Mouse (Mus musculus) kidney, adult 11 months (tissue): Measurements from ENCODE around the gene Pitpnm3.

ENCODE experiments used
- DNase-seq: peaks from one replicate; pipeline ENCODE4 v3.0.0; 2022

Gene Pitpnm3

DNA sequence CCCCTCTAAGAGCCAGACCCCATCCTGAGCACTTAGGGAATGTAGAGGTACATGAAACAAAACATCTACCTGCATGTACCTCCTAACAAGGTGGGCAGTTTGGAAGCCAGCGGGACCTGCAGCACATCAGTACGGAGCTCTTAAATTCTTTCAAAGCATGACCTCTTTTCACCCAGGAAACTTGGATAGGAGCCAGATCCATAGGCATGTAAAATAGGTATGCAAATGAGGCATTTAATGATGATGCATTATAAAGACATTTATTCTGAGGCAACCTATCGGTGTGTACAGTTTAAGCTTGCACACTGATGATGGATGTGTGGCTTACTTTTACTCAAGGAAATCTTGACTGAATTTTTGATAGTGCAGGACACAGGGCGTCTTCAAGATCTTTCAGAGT lies 120.9 kb downstream of the Pitpnm3 start:
- no peak for DNase-seq

DNA sequence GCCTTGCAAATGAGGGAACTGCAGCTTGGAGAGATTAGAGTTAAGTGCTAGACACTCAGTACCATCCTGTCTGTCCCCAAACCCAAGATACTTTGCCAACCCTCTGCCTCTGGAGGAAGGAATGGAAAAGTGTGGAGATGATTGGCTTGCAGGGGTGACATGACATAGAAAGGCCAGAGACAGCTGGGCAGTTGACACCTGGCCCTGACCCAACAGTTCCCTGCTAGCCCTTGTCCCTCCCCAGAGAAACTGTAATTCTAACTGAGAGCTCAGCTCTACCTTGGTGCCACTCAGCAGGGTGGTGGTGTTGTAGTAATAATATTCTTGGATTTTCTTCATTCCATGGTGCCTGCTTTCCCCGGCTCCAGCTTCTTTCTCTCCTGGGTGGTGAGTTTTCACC lies 123.6 kb downstream of the Pitpnm3 start:
- DNase-seq = no peak

DNA sequence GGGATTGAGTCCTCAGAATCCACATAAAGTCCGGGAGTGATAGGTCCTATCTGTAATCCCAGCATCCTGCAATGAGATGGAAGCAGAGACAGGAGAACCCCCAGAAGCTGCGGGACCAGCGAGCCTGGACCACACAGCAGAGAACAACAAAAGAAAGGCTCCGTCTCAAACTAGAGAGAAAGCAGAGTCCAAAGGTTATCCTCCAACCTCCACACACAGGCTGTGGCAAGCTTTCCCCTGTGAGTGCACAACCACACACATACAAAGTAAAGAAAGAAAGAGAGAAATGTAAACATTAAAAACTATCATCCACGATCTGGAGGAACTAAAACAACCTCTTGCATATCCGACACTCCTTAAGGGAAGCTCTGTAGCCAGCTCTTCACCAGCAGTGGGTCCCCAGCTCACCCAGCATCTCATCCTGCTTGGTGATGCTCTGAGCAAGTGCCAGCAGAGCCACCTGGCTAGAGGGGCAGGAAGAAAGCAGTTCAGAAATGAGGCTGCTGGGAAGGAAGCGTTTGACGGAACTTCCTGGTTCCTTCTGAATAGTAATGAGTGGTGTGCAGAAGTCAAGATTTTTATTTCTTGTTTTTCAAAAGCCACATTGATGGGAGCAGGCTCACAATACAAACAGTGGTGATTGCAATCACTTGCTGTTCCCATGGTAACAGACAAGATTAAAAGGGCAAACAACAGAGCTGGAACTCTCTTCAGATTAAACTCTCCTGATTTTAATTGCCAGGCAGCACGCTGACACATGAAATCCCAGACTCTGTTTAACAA lies 124.4 kb downstream of the Pitpnm3 start:
- DNase-seq = no peak

DNA sequence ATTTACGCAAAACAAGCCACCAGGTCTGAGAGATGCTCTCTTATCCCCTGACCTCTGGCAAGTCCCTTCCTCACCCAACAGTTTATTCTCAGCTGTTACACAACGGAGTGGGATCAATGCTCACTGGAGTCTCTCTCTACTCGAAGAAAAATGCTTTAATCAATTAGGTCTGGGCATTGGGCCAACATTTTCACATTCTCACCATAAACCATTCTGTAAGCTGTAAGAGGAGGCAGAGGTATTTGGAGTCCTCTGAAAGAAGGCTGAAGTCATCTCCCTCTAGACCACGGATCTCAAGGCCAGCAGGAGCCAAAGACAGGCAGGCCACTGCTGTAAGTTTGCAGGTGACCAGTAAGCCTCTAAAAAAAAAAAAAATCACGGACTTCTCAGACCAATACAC lies 125.2 kb downstream of the Pitpnm3 start:
- no peak for DNase-seq

GRCm38 (mm10) chr11:72005547-72005946 lies 130.0 kb downstream of the Pitpnm3 start:
- DNase-seq = no peak

GRCm38 (mm10) chr11:72003171-72003570 lies 132.4 kb downstream of the Pitpnm3 start:
- DNase-seq = no peak

DNA sequence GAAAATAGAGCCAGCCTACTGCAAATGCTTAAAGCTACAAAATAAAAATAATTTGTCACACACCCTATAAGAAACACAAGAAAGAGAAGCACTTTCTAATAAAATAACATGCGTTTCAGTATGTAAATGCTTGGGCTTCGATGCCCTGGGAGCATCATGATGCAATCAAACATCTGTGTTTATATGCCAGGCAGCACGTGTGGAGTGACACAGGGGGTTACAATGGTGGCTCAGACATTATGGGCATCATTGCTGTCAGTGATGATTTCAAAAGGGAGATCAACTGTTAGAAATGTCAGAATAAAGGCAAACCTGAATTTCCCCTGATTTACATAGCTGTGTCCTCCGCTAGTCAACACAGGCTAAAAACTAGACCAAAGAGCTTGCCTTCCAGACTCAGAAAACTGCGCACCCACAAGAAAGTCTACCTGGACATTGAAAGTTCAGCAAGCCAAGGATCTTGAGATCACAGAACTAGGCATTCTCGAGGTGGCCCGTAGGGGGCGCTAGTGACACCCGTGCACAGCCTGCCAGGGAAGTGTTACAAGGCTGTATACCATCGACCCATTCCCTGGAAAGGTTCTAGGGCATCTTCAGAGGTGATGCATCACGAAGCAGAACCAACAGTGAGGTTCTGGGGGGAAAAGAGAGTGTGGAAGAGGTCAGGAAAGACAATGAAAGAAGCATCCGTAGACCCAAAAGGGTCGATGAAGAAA lies 133.3 kb downstream of the Pitpnm3 start:
- DNase-seq = no peak

DNA sequence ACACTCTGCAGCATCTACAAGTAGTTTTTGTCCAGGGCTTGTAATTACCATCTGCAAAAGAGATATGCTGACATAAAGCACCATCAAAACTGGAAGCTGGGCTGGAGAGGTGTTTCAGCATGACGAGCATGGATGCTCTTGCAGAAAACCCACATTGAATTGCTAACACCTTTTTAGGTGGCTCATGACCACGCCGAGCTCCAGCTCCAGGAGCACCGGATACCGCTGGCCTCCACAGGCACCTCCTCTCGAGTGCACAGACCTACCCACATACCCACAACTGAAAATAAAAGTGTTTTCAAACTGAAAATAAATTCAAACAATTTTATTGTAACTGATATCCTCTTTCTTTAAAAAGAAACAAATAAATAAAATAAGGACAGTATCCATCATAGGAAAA lies 135.4 kb downstream of the Pitpnm3 start:
- no peak for DNase-seq
